Mouse (Mus musculus) hindbrain, embryonic 15.5 days (tissue): ENCODE measurements around the gene Zfp493. TPM values are rescaled to one million over a fixed set of nuclear protein-coding genes. Genes with fewer than 3 reads are reported as not detected.
A peak's percentile ranks its signal among the peaks of the same experiment; 100 is the strongest.
"Not testable (repeated sequence)": the region's sequence is repeated elsewhere in the genome, so short reads cannot be mapped to it uniquely, and the experiment has no call there.

Experiments
- ATAC-seq: fragments of 200-750 bp; cut with Nextera tagmentation; 2 replicates; pipeline ENCODE4 v1.8.0; 2017; ENCODE audit warnings: low read depth, moderate number of reproducible peaks, moderate TSS enrichment; ENCODE audit not compliant: low FRiP score
- H3K27ac ChIP-seq: fragments of 300-500 bp; sonication (generic); replicated peaks from 2 replicates; pipeline ENCODE4 v1.5.1; 2015; ENCODE audit warnings: mild to moderate bottlenecking, inconsistent platforms
- H3K27me3 ChIP-seq: fragments of 300-500 bp; sonication (generic); 2 replicates; pipeline ENCODE4 v1.6.1; 2015; ENCODE audit warnings: control low read depth, inconsistent platforms
- H3K36me3 ChIP-seq: fragments of 300-500 bp; sonication (generic); 2 replicates; pipeline ENCODE4 v1.6.1; 2015; ENCODE audit warnings: control low read depth, inconsistent platforms
- H3K4me1 ChIP-seq: fragments of 300-500 bp; sonication (generic); replicated peaks from 2 replicates; pipeline ENCODE4 v1.6.1; 2015; ENCODE audit warnings: control low read depth, inconsistent platforms
- H3K4me2 ChIP-seq: fragments of 300-500 bp; sonication (generic); 2 replicates; pipeline ENCODE4 v1.6.1; 2015; ENCODE audit warnings: moderate library complexity, mild to moderate bottlenecking, inconsistent platforms
- H3K4me3 ChIP-seq: fragments of 300-500 bp; sonication (generic); 2 replicates; pipeline ENCODE4 v1.5.1; 2015; ENCODE audit warnings: mild to moderate bottlenecking, inconsistent platforms
- H3K9ac ChIP-seq: fragments of 300-500 bp; sonication (generic); 2 replicates; pipeline ENCODE4 v1.6.1; 2015; ENCODE audit warnings: inconsistent platforms
- H3K9me3 ChIP-seq: fragments of 300-500 bp; sonication (generic); 2 replicates; pipeline ENCODE4 v1.6.1; 2016; ENCODE audit warnings: control low read depth, inconsistent platforms
- WGBS: fragments of 180-500 bp; shearing (Covaris S2); methylation state at CpG from one replicate; pipeline ENCODE4 v1.1.7; 2015; 5-methylcytosine and 5-hydroxymethylcytosine counted together
- polyA plus RNA-seq: library from polyadenylated mRNA; unstranded; fragments of >200 nt; fragmentation: Nextera tagmentation; extraction: Ambion mirVana; gene quantifications from 2 replicates; pipeline ENCODE4 v1.2.1, GENCODE M21; 2015

The Zfp493 gene
- polyA plus RNA-seq, result 3.6 and 3.7 TPM in 2 replicates

DNA sequence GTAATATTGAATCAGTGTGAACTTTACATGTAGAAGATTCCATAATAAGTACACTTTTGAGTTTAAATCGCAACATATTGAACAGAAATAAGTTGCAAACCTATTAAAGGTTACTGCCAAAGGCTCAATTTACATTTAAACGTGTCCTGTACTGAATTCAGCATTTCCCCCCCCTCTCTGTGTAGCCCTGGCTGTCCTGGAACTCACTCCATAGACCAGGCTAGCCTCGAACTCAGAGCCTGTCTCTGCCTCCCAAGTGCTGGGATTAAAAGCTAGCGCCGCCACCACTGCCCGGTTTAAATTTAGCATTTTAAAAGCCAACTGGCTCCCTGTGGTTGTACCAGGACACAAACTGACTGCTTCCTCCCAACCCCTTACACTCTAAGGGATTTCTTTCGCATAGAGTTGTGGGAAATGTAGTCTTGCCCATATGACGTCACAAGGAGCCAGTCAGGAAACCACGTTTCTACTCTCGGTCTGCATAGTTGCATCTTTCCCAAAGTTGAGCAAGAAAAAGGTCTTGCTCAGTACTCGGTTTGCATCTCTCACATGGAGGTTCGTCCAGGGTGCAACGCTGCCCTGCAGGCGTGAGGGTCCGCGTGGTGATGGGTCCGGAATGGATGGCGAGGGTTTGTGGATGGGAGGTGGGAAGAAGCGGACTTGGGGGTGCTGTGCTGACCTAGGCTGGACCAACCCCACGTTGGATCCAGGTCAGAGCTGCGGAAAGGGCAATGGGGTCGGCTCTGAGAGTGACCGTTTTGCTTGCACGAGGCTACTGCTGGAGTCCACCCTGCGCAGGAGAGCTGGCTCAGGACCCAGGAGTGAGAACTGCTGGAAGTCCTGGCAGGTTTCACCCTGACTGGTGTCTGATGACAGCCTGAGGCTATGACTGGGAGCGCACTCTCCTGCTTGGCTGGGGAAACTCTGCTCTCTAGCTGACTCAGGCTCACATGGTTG lies at the start of gene Zfp493:
Gene Zfp493, plus strand, starts transcription at position 429 of the 957 bp plus-strand sequence.
- Histone ChIP-seq H3K4me2 (peak within 1 kb of the TSS; percentile 75), H3K36me3 (no peaks in the 10 kb centered on the region), H3K27ac (peak within 1 kb of the TSS; percentile 52; the same call in 1 of the 2 replicates), H3K4me1 (peaks cover 4% of the 10 kb centered on the region), H3K9me3 (no peaks in the 10 kb centered on the region), H3K27me3 (no peaks in the 10 kb centered on the region), H3K4me3 (peak within 1 kb of the TSS; percentile 72), H3K9ac (peak within 1 kb of the TSS; percentile 69)
- WGBS, result 7% methylated on average over 26 of the region's 26 CpGs
- peak; percentile 98 for ATAC-seq

DNA sequence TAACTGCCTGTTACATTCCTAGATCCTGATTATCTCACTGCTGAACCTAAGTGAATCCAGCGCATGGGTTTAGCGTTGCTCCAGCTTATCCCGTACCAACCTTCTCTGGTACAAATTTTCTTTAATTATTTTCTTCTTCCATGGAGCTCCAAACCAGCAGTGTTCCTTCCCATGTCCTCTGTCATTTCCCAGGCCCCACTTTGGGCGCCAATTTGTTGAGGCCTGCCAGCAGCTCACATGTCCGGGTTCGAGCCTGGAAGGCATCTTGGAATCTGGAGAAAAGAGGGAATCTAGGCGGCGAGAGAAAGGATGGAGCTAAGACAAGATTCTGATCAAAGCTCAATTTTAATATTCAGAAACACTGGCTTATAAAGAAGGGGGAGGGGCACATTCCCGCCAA lies 45.1 kb upstream of the Zfp493 start:
- not testable (repeated sequence) for H3K4me1 ChIP-seq, H3K4me3 ChIP-seq, H3K36me3 ChIP-seq, ATAC-seq, H3K27me3 ChIP-seq, H3K9ac ChIP-seq, H3K27ac ChIP-seq, H3K9me3 ChIP-seq, H3K4me2 ChIP-seq
- 95% methylated on average over 9 of the region's 9 CpGs for WGBS

DNA sequence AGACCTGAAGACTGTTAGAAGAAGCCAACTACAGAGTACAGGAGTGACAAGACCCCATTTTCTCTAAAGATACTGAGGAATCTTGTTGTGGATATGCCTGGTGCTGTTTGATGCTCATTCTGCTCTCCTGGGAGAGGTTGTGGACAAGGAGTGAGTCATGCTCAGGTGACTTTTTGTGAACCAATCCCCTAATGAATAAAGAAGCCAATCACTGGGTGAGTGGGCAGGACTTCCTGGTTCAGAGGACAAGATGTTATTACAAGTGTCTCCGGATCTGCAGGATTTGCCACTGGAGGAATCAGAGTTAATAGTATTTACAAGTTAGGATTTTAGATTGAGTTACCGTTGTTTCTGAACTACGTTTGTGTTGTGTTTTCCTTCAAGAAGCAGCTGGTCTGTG lies 36.6 kb upstream of the Zfp493 start:
- Histone ChIP-seq H3K4me3 (no peak overlapping the region), H3K27me3 (no peaks in the 10 kb centered on the region), H3K9me3 (0 out of 2 replicates have a peak, but pooled peaks cover 6% of the 10 kb centered on the region), H3K36me3 (peaks cover 15% of the 10 kb centered on the region), H3K4me1 (no peaks in the 10 kb centered on the region), H3K9ac (no peak overlapping the region), H3K27ac (no peak overlapping the region), H3K4me2 (no peak overlapping the region)
- WGBS, result 90% methylated on average over 3 of the region's 3 CpGs
- ATAC-seq, result no peak

GRCm38 (mm10) chr13:67743896-67744295 lies 35.6 kb upstream of the Zfp493 start:
- no peak overlapping the region for H3K4me3 ChIP-seq
- peaks cover 25% of the 10 kb centered on the region for H3K36me3 ChIP-seq
- no peaks in the 10 kb centered on the region for H3K27me3 ChIP-seq
- no peaks in the 10 kb centered on the region for H3K4me1 ChIP-seq
- no peak for ATAC-seq
- 0 out of 2 replicates have a peak, but pooled peaks cover 6% of the 10 kb centered on the region for H3K9me3 ChIP-seq
- 94% methylated on average over 9 of the region's 9 CpGs for WGBS
- H3K4me2 ChIP-seq, result no peak overlapping the region
- H3K9ac ChIP-seq, result no peak overlapping the region
- no peak overlapping the region for H3K27ac ChIP-seq

GRCm38 (mm10) chr13:67754333-67755306 lies 24.9 kb upstream of the Zfp493 start, which contains the start of gene Zfp85:
TSS of gene Zfp85 (minus strand) at chr13:67755228.
- Histone ChIP-seq H3K4me3 (peak within 1 kb of the TSS; percentile 76), H3K9ac (peak within 1 kb of the TSS; percentile 47), H3K9me3 (no peaks in the 10 kb centered on the region), H3K4me2 (peak within 1 kb of the TSS; percentile 62), H3K4me1 (peaks cover 8% of the 10 kb centered on the region), H3K36me3 (peaks cover 10% of the 10 kb centered on the region), H3K27me3 (no peaks in the 10 kb centered on the region), H3K27ac (peak within 1 kb of the TSS; percentile 75)
- peak; percentile 96 for ATAC-seq
- WGBS, result 6% methylated on average over 24 of the region's 24 CpGs

DNA sequence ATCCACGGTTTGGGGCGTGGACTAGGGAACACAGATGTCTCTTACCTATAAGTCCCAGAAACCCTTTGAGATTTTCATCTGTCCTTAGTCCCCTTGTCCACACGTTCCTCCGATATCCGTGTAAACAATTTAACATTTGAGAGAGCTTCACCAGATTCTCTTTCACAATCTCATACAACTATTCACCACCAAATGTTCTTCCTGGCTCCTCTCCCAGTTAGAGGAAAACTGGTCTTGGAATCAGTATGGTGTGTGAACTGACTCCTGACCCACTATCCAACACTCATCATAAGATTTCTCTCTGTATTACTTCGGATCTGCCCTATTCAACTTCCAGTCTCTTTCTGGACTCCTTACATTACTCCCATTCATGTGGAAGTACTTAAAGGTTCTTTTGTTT lies 23.7 kb upstream of the Zfp493 start:
- ATAC-seq, result no peak
- Histone ChIP-seq H3K4me3 (0 out of 2 replicates have a peak overlapping the region, but pooled peaks have one; percentile 76), H3K4me1 (peaks cover 8% of the 10 kb centered on the region), H3K27me3 (no peaks in the 10 kb centered on the region), H3K9ac (no peak overlapping the region), H3K9me3 (no peaks in the 10 kb centered on the region), H3K4me2 (peak overlapping the region; percentile 62; the same call in 1 of the 2 replicates), H3K27ac (no peak overlapping the region), H3K36me3 (peaks cover 6% of the 10 kb centered on the region)
- WGBS, result 92% methylated on average over 6 of the region's 6 CpGs

DNA sequence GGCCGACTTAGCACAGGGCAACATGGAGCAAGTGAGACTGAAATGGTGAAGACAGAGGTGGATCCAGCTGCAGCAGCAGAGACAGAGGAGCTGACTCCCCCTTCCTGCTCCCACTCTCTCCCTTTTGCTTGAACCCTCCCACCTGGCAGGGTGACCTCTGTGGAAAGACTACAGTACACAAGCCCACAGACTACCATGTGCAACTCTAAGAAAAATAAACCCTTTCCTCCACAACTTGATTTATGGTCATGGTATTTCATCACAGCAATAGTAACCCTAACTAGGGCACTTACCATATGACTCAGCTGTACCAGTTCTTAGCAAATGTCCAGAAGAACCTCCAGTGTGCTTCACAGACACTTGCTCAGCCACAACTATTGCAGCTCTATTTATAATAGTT lies 19.5 kb upstream of the Zfp493 start:
- H3K27ac ChIP-seq, result no peak overlapping the region
- no peaks in the 10 kb centered on the region for H3K4me1 ChIP-seq
- no peak overlapping the region for H3K9ac ChIP-seq
- no peaks in the 10 kb centered on the region for H3K36me3 ChIP-seq
- 88% methylated on average over 1 of the region's 1 CpGs for WGBS
- H3K9me3 ChIP-seq, result no peaks in the 10 kb centered on the region
- no peak overlapping the region for H3K4me3 ChIP-seq
- H3K4me2 ChIP-seq, result no peak overlapping the region
- no peak for ATAC-seq
- no peaks in the 10 kb centered on the region for H3K27me3 ChIP-seq

GRCm38 (mm10) chr13:67763031-67763768 lies 16.3 kb upstream of the Zfp493 start:
- WGBS, result 88% methylated on average over 2 of the region's 2 CpGs

DNA sequence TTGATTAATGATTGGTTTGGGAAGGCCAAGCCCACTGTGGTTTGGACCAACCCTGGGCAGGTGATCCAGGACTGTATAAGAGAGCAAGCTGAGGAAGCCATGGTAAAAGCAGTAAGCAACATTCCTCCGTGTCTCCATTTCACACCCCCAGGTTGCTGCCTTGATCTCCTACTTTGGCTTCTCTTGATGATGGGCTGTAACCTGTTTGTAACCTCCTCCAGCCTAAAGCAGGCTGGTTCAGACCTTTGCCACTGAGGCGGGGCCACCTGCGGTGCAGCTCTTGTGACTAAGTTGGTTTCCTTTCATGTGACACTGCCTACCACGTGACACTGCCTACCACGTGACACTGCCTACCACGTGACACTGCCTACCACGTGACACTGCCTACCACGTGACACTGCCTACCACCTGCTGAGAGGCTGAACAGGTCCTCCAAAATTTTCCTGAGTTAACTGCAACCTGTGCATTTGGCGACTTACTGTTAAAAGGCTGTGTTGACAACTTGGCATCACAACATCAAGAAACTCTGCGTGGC lies 12.5 kb downstream of the Zfp493 start:
- Histone ChIP-seq H3K9me3 (0 out of 2 replicates have a peak, but pooled peaks cover 3% of the 10 kb centered on the region), H3K4me1 (no peaks in the 10 kb centered on the region), H3K4me3 (no peak overlapping the region), H3K4me2 (no peak overlapping the region), H3K27ac (no peak overlapping the region), H3K36me3 (peaks cover 21% of the 10 kb centered on the region), H3K9ac (no peak overlapping the region), H3K27me3 (no peaks in the 10 kb centered on the region)
- 95% methylated on average over 10 of the region's 10 CpGs for WGBS
- no peak for ATAC-seq

More at GRCm38 (mm10) chr13:67763031-67763768, 16.3 kb upstream of the Zfp493 start:
- H3K9ac ChIP-seq, result no peak overlapping the region
- no peak for ATAC-seq
- H3K4me1 ChIP-seq, result no peaks in the 10 kb centered on the region
- H3K36me3 ChIP-seq, result no peaks in the 10 kb centered on the region
- H3K4me3 ChIP-seq, result no peak overlapping the region
- H3K27me3 ChIP-seq, result no peaks in the 10 kb centered on the region
- no peak overlapping the region for H3K27ac ChIP-seq
- no peaks in the 10 kb centered on the region for H3K9me3 ChIP-seq
- H3K4me2 ChIP-seq, result no peak overlapping the region

- ATAC-seq, result no peak
- H3K27me3 ChIP-seq, result no peaks in the 10 kb centered on the region
- no peak overlapping the region for H3K4me2 ChIP-seq
- 65% methylated on average over 3 of the region's 3 CpGs for WGBS
- H3K4me3 ChIP-seq, result no peak overlapping the region
- no peaks in the 10 kb centered on the region for H3K36me3 ChIP-seq
- no peak overlapping the region for H3K27ac ChIP-seq
- no peaks in the 10 kb centered on the region for H3K4me1 ChIP-seq
- H3K9me3 ChIP-seq, result no peaks in the 10 kb centered on the region
- no peak overlapping the region for H3K9ac ChIP-seq
Measured at GRCm38 (mm10) chr13:67798618-67799017, 19.1 kb downstream of the Zfp493 start.

GRCm38 (mm10) chr13:67799151-67799550 lies 19.7 kb downstream of the Zfp493 start:
- H3K9me3 ChIP-seq, H3K36me3 ChIP-seq, H3K9ac ChIP-seq, H3K4me3 ChIP-seq, H3K4me2 ChIP-seq, H3K4me1 ChIP-seq, ATAC-seq, H3K27me3 ChIP-seq, H3K27ac ChIP-seq: not testable (repeated sequence)
- 94% methylated on average over 3 of the region's 3 CpGs for WGBS
